Mouse (Mus musculus): ENCODE data around the gene Cacna1h.

Gene Cacna1h

DNA sequence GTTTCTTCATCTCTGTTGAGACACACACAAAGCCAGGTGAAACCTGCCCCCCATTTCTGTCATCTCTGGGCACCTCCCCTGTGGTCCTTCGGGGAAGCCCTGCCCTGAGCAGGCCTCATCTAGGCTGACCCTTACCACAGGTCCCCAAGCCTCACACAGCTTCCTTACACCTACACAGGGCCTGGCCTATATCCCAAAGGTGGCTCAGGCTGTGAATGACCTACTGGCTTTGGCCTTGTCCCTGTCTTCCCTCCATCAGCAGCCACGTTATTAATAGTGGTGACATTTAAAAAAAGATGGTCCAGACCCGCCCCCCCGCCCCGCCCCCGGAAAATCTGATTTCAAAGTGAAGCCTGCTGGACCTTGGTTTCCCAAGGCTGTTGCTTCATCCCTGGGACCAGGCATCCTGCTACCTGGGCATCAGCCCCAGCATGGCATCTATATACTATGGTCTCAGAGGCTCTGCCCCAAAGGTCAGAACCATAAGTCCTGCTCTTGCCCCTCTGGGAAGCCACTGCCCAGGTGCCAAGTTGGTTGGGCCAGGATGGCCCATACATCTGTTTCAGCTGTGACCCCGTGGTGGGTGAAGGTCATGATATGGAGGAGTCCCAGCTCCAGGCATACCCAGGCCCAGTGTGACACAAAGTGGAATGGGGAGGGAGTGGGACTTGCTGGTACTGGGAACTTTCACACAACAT lies 25.1 kb downstream of the Cacna1h start:
- no peak for DNase-seq (ENCODE audit: low read depth, low spot score)

GRCm38 (mm10) chr17:25407352-25407751 lies 26.2 kb downstream of the Cacna1h start:
- no peak for DNase-seq (ENCODE audit: low read depth, low spot score)

DNA sequence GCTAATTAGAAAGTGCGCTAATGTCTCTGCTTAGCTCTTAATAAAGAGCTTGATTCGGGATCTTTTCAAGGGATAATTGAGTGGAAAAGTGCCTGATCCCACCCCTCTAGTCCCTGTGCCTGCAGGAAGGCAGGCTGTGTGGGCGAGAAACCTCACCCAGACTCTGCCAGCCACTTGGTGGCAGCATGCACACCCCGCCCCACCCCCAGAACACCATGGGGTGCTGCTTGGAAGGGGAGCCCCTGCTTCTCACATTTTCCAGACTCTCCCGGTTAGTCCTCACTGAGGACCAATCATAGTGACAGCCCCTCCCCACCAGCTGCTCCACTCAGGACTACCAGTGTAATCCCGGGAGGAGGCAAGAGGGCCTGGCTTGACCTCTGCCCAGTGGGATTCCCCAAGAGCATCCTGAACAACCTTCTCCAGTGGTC lies 27.6 kb downstream of the Cacna1h start:
- DNase-seq (ENCODE audit: low read depth, low spot score): no peak

DNA sequence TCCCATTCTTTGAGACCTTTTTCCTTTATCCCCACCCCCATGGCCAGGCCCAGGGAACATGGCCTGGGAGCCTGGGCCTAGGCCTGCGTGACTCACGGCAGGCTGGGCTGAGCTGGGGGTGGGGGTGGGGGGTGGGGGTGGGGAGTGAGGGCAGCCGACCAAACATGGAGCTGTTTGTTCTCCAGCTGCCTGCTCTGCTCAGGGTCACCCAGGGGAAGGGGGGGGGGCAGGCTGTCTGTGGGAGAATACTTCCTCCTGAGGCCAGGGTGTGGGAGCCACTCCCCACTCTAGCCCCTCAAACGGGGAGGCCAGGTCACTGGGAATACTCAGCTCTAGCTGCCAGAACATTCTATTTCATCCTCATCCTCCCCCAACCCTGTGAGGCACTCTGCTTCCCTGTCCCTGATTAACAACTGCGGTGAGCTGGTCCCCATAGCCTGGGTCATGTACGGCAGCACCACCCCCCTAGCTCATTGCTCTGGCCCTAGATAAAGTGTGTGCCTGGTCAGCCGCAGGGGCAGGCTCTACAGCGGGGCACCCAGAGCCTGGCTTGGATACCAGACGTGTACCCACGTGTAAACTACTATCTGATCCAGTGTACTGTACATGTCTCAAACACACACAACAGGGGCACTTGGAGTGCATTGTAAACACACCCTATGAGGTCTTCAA lies 28.2 kb downstream of the Cacna1h start:
- no peak for DNase-seq (ENCODE audit: low read depth, low spot score)

DNA sequence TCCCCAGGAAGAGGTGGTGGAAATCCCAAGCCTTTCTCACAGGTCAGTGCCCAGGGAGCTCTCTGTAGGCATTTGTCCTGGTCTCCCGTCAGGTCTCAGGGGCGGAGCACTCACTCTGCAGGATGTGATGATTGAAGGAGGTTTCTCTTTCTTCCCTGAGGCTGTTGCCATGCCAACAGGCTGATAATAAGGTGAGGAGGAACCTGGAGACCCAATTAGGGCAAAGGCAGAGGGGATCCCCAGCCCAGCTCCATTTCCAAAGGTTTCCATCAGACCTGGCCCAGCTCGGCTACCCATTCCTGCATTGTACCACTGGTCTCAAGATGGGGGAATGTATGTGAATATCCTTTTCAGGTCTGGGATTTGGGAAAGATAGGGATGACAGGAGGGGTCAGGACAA lies 29.4 kb downstream of the Cacna1h start:
- no peak for DNase-seq (ENCODE audit: low read depth, low spot score)

DNA sequence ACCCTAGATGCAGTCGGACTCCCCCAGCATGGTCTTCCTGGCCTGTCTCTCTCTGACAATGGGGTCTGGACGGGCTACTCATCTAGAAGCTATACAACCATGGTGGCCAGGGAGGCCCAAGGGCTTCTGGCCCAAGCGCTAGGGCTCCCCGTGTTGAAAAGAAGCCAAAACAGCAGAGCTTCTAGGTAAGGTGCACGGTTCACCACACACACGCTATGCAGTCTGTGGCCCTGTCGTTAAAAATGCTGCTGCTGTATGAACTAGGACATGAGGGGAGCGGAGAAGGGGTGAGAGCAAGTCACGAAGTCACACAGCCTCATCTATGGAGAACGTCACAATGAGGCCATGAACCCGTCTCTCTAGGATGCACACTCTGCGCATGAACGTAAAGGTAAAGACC lies 31.4 kb downstream of the Cacna1h start:
- DNase-seq (ENCODE audit: low read depth, low spot score): no peak

DNA sequence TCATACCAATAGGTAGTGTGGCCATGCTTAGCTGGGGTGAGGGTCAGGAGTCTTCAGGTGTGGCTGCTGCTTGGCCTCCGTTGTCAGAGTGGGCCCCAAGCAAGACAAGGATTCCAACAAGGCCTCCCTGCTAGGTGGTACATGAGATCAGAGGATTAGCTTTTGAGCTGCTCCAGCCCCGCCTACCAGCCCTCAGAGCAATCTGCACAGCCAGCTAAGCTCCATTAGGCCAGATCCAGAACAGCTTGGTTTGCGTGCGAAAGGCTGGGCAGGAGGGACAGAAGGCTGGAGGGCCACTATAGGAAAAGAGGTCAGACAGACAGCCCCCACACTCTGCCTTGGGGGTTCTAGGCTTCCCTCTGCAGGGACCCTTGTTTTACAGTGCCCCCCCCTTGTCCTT lies 32.1 kb downstream of the Cacna1h start:
- no peak for DNase-seq (ENCODE audit: low read depth, low spot score)

DNA sequence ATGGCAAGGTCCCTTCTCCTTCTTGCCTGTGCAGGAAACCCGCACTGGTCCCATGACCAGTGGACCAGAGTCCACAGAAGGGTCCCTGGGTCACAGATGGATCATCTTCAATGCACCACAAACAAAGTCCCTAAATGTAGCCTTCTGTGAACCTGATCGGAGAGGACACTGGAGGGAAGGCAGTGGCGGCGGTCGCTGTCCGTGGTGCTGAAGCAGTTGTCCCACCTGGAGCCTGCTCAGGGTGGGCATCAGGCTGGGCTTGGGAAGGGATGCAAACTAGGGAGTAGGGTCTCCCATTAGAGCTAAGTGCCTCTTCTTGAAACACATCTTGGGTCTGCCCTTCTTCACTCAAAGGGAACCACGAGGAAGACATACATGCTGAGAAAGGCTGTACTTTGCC lies 33.1 kb downstream of the Cacna1h start:
- DNase-seq (ENCODE audit: low read depth, low spot score): peak; percentile 26

- no peak for DNase-seq (ENCODE audit: low read depth, low spot score)
These were observed 35.1 kb downstream of the Cacna1h start for GRCm38 (mm10) chr17:25398520-25398838.

DNA sequence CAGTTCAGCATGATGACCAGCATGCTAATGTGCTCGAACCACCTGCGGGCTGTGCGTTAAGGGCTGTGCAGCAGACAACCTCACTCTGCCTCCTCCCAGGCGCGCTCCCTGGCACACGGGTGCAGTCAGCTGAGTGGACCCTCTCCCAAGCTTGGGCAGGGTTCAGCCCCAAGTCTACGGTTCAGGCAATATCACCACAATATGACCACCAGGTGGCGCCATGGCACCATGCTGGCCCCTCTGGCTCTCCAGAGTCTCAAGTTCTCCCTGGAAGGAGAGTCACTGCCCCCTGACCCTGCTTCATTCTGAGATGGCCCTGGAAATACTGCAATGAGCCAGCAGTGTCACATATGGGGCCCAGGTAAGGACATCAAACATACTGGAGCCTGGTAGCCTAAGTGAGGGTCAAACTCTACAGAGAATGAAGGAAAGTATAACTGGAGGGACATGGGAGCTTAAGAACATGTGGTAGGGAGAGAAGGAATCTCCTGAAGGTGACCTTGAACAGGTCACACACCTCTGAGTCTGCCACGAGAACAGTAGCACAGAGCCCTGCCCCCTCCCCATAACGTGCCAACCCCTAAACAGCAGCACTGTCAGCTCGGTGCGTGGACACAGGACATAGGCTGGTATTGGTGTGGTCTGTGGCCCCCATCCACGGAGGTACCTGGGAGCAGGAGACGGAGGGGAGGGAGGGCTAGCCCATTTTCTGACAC lies 35.6 kb downstream of the Cacna1h start:
- DNase-seq (ENCODE audit: low read depth, low spot score): peak; percentile 70

- no peak for DNase-seq (ENCODE audit: low read depth, low spot score)
These were observed 39.1 kb downstream of the Cacna1h start for GRCm38 (mm10) chr17:25394526-25394925.

DNA sequence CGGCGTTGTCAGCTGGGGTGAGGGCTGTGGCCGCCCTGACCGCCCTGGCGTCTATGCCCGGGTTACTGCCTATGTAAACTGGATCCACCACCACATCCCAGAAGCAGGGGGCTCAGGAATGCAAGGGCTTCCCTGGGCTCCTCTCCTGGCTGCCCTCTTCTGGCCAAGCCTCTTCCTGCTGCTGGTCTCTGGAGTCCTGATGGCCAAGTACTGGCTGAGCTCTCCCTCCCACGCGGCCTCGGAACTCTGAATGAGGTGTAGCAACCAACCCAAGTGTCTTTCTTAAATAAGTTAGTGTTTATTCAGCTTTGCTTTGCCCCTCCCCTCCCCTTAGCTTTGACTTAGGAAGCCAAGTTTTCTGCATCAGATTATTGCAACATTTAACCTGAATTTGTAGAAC lies 59.6 kb downstream of the Cacna1h start:
- no peak for DNase-seq (ENCODE audit: low read depth, low spot score)

DNA sequence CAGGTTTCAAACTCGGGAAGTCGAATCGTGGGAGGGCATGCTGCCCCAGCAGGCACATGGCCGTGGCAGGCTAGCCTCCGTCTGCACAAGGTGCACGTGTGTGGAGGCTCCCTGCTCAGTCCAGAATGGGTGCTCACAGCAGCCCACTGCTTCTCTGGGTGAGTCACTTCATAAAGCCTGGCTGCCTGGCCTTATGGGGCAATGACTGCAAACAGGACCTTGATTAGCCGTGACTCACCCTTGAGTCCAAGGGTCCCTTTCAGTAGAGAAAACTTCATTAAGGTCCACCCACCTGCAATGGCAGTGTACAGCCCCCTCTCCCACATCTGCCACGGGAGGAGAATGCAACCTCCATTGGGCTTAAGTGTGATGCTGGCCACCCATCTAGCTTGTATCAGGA lies 61.1 kb downstream of the Cacna1h start:
- DNase-seq (ENCODE audit: low read depth, low spot score): no peak

DNA sequence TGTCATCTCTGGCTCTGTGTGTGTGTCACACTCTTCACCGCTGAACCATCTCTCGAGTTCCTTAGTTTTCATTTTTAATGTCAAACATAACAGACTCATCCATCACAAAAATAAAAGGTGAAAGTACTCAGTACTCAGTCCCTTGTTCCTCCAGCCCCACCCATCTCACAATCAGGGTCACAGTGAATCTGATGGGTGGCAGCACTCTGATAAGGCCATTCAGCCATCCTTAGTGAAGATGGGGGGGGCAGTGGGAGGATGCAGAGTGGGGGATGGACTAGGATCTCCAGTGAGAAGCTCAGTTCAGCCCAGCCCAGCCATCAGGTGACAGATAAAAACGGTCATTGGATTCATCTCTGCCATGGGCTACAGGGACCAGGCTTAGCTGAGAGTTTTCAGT lies 64.6 kb downstream of the Cacna1h start, which contains the start of gene Tpsg1:
Gene Tpsg1 (plus strand): TSS at position 301 of the 400 bp plus-strand sequence.
- DNase-seq (ENCODE audit: low read depth, low spot score): no peak

DNA sequence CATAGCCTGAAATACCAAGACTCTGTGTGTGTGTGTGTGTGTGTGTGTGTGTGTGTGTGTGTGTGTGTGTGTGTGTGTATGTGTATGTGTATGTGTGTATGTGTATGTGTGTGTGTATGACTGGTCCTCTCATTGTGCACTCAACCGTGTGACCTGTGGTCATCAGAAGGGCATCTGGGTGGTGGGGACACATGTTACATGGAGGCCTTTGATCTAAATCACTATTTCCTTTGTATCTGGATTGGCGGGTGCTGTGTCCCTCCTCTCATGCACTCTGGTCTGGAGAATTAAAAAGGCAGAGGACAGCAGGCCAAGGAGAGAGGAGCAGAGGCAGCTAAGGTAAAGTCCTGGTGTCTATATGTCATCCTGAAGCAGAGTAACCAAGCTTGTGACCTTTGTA lies 67.6 kb downstream of the Cacna1h start, which contains the start of gene Tpsb2:
Gene Tpsb2 (plus strand): TSS at position 301 of the 400 bp plus-strand sequence.
- DNase-seq (ENCODE audit: low read depth, low spot score): no peak

GRCm38 (mm10) chr17:25363726-25364125 lies 69.9 kb downstream of the Cacna1h start:
- peak; percentile 52 for DNase-seq (ENCODE audit: low read depth, low spot score)

DNA sequence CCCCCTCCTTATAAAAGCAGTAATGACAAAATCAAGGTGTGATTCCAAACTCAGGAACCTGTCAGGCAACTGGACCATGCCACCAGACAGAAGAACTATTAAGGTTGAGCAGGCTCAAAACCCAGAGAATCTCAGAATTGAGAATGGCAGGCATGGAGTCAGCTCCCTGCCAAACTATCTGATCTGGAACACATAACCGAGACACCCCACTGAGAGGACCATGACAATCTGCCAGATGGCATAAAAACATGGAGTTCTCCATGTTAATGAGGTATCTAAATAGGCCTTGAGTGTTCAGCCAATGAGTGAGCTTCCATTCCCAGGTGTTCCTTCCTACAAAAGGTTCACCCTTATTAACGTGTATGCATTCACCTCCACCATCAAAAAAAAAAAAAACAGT lies 72.3 kb downstream of the Cacna1h start:
- no peak for DNase-seq (ENCODE audit: low read depth, low spot score)

DNA sequence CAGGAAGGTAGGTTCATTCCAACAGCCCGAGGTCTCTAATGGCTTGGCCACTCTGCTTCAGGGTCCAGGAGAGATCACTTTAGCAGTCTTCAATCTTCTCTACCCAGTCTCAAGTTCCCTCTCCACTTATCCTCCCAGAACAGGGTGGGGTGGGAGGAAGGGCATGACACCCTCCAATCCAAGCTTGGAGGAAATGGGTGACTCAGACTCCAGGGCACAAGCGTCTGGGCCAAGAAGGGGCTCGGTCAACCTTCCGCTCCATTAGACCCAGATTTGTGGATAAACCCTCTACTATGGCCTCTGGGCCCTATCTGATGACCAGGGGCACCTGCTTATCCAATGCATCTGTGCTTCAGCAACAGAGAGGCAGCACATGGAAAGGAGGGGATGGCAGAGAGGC lies 88.1 kb downstream of the Cacna1h start, which contains the start of gene Tpsab1:
Gene Tpsab1 (minus strand): TSS at position 101 of the 400 bp plus-strand sequence.
- no peak for DNase-seq (ENCODE audit: low read depth, low spot score)

DNA sequence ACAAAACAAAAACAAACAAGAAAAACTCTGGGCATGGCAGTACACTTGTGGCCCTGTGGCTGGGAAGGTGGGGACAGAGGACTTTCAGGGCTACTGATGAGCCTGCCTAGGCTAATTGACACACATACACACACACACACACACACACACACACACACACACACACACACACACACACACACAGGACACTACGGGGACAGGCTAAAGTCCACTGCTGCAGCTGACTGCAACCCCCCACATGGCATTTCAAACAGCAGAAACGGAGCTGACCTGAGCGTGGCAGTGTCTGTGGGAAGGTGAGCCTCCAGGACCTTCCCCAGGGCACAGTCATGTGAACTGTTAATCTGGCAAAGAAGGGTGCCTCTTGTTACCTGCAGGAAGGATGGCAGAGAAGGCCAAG lies 92.1 kb downstream of the Cacna1h start:
- DNase-seq (ENCODE audit: low read depth, low spot score): no peak

GRCm38 (mm10) chr17:25340003-25340402 lies 93.6 kb downstream of the Cacna1h start:
- DNase-seq (ENCODE audit: low read depth, low spot score): no peak

DNA sequence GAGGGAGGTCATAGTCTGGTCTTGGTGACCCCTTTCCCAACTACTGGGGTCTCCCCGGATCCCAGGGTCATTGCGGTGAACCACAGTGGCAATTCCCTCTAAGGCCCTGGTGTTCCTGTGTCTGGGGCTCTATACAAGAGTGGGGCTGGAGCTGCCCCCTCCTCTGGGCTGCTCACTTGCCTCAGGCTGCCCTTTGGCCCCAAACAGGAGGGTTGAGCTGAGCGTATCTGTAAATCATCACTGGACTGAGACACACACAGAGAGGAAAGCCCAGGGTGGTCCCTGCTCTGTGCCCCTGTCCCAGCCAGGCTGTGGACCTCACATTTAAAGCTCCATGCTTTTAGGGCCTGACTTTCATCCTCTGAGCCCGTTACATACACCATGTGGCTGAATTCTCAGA lies 95.4 kb downstream of the Cacna1h start:
- DNase-seq (ENCODE audit: low read depth, low spot score): no peak

- peak; percentile 64 for DNase-seq (ENCODE audit: low read depth, low spot score)
These were observed 99.6 kb downstream of the Cacna1h start for GRCm38 (mm10) chr17:25333943-25334342.

DNA sequence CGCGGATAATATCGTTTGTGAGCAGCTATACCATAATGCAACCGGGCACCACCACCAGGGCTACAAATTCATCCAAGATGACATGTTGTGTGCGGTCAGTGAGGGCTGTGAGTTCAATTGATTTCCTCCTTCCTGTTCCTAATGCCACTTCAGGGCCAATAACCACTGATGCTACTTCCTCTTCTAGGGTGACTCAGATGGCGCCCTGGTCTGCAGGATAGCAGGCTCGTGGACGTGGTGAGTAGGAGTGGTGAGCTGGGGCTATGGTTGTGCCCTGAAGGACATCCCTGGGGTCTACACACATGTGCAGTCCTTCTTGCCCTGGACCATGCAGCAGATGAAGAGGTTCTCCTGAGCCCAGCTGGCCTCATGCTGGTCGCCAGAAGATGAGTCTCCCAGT lies 101.3 kb downstream of the Cacna1h start:
- no peak for DNase-seq (ENCODE audit: low read depth, low spot score)

All from CD4-positive, CD25-positive, alpha-beta regulatory T cell, adult 2 months (primary cell).